In the genomic region with DNA sequence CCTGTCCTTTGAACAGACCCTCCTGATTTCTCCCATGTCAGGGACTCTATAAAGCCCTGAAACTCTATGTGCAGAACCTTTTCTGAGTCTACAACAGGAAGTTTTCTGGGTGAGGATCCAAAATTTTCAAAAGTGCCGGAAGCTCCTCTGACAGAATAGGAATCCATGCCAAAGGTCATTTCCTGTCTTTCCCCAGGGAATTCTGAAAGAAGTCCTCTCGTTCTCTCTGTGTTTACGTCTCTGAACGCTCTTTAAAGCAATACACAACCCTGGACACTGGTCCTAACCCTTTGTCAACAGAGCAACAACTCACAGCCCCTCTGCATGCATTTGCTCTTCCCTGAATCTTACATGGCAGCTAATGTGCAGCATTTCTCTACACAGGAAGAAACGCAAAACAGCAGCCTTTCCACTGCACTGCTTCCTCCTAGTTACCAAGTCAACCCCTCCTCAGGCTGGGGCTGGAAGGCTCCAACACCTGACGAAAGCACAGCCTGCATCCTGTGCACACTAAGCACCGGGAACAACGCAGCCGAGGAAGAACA, we compare ENCODE assay signal across 9 mouse cellular contexts. TPM values are rescaled to one million over a fixed set of nuclear protein-coding genes. Genes with fewer than 3 reads are reported as not detected.
A peak's percentile ranks its signal among the peaks of the same experiment; 100 is the strongest.
DNase-seq lines count a peak whose midpoint lies in the region.
"Had no signal": no experiment of that assay in that cellular context is flagged by ENCODE, and none has a peak within 500 bp of the region (broad histone marks: within the 10 kb centered on the region; RNA-seq: fewer than 3 reads in every experiment).

No protein-coding gene starts in this region.

- peak; percentile 14 for DNase-seq in gastrocnemius, postnatal 25 days
- DNase-seq in gastrocnemius, postnatal 14 days, result no peak
- DNase-seq in embryo, embryonic 10.5 days (ENCODE audit: low spot score), result peak; percentile 24
- DNase-seq in heart, postnatal 4 days, result peak; percentile 46
- DNase-seq in lung, postnatal 10 days, result peak; percentile 76
- DNase-seq in thymus, postnatal 4 days, result no peak
- DNase-seq in frontal cortex, postnatal 36 days (ENCODE audit: low spot score in 2 of 2), result no peak
- DNase-seq in right cerebral cortex, adult 2 months (ENCODE audit: low spot score in 2 of 2), result no peak
- DNase-seq: thymus, adult 18-20 months had no signal

- intact Hi-C loops in gastrocnemius, postnatal 14 days (cut with DNase I; ENCODE audit: low total_unique reads), result no loop called here

RNA-seq across cellular contexts. Expression of a gene that starts 17.5 kb away (rescaled TPM):
- 10 to 100 TPM; 19.8 to 23.0 TPM for total RNA-seq in gastrocnemius, postnatal 25 days (2021)
- 10 to 100 TPM; 21.2 to 27.4 TPM for total RNA-seq in gastrocnemius, postnatal 14 days (2021)
- 10 to 100 TPM; 33.5 to 38.1 TPM for total RNA-seq in heart, postnatal 4 days (2021)

RNA-seq across cellular contexts. Expression of a gene that starts 20.5 kb away (rescaled TPM):
- total RNA-seq in gastrocnemius, postnatal 25 days (2021), result 10 to 100 TPM; 20.7 to 23.3 TPM
- total RNA-seq in gastrocnemius, postnatal 14 days (2021), result 10 to 100 TPM; 23.3 to 24.3 TPM
- 10 to 100 TPM; 53.9 to 54.9 TPM for total RNA-seq in heart, postnatal 4 days (2021)

Comparison
In these comparisons a context has a peak if more than half of its experiments do, and no peak if none do; other contexts are left out.
1. DNase-seq: peak in gastrocnemius, postnatal 25 days (single experiment), embryo, embryonic 10.5 days (single experiment), heart, postnatal 4 days (single experiment) and lung, postnatal 10 days (single experiment); none in gastrocnemius, postnatal 14 days (single experiment), thymus, postnatal 4 days (single experiment), frontal cortex, postnatal 36 days (0 of 2) and right cerebral cortex, adult 2 months (0 of 2).